Mouse (Mus musculus): ENCODE results near the gene Clec9a.

Gene Clec9a

DNA sequence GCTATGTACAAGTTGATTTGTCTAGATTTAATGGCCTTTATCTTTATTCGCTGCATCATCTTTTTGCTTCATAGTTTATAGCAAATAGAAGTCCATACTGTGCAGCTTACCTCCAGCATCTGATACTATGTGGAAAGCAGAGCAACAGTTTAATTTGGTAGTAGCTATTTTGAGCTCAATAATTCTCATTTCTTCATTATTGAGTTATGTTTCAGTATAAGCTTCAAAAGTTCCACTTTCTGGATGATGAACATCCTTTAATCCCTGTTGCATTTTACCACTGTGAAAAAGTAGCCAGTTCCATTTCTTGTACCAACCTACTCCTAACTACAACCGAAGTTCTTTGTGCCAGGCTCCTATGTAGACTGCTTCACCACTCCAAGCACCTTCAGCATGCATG is at the start of gene Clec9a:
TSS of gene Clec9a (plus strand) at position 301 of the 400 bp plus-strand sequence.
- no peak for DNase-seq (ENCODE audit: low read depth, low spot score)

DNA sequence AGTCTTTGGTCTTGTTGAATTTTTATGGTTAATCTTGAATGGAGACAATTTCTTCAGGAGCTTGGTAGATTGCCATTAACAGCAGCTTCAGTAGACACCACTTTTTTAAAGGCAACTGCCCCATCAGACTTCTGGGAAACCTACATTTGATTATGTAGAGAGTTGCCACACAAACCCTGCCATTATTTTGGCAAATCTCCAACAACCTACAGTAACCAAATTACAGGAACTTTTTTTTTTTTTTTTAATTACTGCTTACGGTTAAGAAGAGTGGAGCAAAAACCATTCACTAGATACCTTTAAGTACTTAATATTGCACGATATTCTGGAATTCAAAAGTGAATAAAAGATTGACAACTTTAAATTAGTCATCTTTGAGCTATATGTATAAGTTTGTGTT is 49.1 kb upstream of the Clec9a start:
- no peak for DNase-seq (ENCODE audit: low read depth, low spot score)

DNA sequence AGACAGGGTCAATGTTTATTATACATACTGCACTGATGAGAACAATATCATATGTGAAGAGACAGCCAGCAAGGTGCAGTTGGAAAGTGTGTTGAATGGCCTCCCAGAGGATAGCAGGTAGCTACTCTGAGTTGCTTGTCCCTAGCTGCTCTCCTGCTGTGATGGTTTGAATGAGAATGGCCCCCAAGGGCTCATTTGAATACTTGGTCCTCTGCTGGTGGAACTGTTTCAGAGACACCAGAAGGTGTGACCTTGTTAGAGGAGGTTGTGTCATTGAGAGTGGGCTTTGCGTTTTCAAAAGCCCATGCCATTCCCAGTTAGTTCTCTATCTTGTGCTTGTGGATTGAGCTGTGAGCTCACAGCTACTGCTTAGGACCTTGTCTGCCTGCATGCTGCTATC is 44.7 kb upstream of the Clec9a start:
- DNase-seq (ENCODE audit: low read depth, low spot score), result peak; percentile 91

DNA sequence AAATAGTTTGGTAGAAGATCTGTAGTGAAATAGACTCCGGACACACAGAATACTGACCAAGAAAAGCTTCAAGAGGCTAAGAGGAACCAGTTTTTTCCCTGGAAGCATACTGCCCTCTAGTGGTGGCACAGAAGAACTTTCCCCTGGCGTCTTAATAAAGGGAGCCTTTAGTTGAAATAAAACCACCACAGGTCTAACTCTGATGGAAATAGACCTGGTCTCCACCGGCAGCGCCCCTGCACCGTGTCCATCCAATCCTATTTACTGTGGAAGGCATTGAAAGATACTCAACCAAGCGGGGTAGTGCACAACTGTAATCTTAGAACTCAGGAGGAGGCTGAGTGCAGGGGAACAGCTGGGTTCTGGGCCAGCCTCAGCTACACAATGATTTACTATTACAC is 42.7 kb upstream of the Clec9a start:
- peak; percentile 67 for DNase-seq (ENCODE audit: low read depth, low spot score)

DNA sequence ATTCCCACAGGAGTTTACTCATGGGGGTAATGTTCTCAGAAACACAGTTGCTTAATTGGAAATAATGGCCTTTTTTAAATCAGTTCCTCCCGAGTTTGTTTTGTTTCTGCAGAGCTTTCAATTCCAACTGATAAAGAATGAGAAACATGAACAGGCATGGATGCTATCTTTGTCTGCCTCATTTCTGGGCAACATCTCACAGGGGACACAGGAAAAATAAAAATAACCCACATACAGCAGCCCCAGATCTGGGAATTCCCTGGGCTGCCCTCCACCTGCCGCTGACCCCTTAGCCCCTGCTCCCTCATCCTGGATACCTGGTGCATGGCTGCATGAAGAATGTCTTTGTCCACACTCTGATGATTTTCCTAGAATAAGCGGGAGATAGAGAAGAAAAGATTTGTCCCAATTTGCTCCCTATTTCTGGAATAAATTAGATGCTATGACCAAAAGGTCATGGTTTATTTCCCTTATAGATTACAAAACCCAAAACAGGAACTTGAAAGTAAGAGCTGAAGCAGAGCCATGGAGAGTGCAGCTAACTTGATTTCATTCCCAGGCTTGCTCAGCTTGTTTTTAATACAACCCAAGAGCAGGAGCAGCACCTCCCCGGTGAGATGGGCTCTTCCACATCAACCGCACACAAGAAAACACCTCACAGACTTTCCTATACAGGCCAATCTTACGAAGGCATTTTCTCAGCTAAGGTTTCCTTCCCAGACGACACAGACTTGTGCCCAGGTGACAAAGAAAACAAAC is 39.1 kb upstream of the Clec9a start:
- no peak for DNase-seq (ENCODE audit: low read depth, low spot score)

DNA sequence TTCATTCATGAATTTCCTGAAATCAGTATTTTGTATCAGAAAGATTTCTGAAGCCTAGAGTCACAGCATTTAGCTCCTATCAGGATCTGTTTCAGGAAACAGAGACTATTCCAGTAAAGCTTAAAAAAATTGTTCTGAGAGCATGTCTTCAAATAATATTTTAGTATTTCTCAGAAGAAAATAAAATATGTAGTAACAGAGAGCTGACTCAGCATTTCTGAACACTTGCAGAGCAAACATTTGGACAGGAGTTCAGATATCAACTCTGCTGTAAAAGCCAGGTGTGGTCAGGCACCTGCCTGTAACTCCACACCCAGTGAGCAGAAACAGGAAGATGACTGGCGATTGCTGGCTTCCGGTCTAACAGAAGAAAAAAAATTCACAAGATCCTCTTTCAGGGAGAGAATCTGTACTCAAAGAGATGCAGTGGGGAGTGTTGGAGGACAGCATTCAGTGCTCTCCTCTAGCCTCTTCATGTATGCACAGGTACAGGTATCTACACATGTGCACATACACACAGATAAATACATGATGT is 33.7 kb upstream of the Clec9a start:
- DNase-seq (ENCODE audit: low read depth, low spot score), result no peak

DNA sequence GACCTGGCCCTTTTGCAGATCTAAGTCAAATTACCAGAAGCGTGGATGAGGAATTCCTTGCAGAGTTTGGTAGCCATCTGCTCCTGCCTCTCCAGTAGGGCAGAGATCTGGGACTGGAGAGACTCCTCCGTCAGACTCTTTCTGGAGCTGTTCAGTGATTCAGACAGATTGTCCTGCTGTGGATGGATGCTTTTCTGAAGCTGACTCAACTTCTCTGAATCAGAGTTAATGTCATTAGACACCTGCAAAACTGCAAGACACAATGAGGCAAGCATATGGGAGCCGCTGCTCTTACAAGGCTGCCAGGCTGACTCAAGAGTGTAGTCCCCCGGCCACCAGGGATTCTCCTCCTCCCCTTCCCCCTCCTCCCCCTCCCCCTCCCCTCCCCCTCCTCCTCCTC is 28.2 kb upstream of the Clec9a start:
- no peak for DNase-seq (ENCODE audit: low read depth, low spot score)

DNA sequence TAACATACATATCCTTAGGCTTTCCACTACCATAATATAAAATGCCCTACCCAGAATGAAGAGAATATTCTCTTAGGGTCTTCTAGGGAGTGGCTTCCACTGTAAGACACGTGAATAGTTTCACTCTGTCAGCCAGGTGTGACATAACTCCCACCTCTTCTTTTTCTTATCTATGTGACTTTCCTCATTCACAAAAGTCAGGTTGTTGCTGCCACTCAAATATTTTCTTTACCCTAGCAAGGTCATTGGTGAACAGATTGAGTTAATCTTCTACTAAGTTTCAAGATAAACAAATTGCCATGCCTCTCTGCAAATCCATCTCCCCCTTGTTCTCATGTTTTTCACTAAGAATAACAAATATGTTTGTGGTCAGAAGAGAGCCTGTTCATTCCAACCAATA is 26.9 kb upstream of the Clec9a start:
- DNase-seq (ENCODE audit: low read depth, low spot score), result no peak

DNA sequence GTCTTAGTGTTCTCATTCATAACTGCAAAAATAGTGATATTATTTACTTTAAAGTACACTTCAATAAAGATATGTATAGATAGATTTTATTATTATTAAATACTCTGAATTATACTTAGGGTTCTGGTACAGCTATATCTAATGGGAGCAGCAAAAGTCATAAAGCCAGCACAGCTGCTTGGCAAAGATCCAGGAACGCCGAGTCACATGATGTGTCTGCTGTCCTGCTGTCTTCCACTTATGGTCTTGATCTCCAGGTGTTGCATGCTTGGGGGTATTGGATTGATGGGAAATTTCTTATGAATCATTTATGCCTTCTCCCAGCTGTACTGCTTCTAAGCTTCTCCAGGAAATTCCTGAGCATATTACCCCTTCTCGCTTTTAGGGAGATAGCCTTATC is 25.2 kb upstream of the Clec9a start:
- no peak for DNase-seq (ENCODE audit: low read depth, low spot score)

DNA sequence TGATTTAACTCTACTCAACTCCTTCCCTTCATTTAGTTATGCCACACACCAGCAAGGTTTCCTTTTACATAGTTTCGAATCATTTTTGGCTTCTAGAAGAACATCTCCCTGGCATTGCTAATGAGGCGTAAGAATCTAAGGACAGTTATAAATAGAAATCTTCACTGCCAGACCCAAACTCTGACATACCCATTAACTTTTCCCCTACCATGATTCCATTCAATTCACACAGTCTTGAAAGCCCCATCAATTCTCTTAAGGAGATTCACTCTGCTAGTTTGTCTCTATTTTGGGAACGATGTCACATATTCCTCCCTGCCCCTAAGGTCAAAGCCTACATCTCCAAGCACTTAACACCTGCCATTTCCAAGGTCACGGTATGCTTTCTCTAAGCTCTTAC is 23.7 kb upstream of the Clec9a start:
- no peak for DNase-seq (ENCODE audit: low read depth, low spot score)

DNA sequence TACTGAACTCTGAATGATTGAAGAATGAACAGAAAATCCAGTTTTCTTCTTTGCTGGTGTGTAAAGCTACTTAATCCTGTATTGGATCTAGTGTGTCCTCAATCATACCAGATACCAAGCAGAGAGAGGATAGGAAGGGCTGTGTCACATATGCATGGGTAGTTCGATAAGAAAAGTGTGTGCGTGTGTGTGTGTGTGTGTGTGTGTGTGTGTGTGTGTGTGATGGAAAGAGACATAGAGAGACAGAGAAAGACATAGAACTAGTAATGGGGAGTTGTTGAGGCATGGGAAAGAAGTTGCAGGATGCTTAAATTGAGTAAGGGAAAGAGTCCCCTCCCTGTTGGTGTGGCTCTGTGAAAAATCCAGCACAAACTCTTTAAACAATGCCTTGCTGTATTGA is 22.9 kb upstream of the Clec9a start, which contains the start of gene Clec12b:
TSS of gene Clec12b (minus strand) at position 101 of the 400 bp plus-strand sequence.
- no peak for DNase-seq (ENCODE audit: low read depth, low spot score)

DNA sequence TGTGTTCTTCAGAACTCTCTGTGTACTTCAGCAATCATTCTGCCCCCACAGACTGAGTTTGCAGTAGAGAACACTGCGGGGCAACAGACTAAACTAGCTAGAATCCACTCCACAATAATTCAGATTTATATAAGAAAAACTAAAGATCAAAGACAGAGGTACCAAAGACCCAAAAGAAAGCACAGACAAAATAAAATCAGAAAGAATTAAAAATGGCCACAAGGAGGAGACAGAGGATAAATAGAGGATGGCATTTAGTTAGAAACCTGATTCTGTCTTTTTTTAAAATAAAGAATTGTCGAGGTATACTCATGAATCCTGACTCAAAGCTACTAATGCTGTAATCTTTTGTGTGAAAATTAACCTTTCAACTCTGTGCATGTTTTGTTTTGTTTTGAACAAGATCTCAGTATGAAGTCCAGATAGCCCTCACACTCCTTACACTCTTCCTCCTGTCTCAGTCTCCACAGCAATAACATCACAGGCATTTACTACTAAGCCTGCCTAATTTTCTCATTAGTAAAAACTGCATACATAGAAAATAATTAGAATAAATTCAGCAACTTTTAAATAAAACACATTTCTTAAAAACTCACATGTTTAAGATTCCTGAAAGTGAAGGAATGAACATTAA is 15.5 kb upstream of the Clec9a start:
- DNase-seq (ENCODE audit: low read depth, low spot score), result no peak

DNA sequence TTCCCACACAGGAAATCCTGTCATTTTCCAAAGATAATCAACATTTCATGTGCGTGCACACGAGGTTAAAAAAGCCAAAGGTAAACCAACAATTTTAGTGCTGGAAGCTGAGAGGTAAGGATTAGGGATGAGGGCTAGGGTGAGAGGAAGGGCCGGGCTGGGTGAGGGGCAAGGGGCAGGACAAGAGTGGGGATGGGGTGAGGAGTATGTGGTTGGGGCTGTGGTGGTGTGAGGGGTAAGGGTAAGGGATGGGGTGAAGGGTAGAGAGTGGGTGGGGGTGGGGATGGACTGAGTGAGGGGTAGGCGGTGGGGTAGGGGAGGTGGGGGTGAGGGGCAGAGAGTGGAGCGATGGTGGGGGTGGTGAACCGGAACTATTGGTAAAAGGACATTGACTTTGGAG is 14.9 kb upstream of the Clec9a start:
- no peak for DNase-seq (ENCODE audit: low read depth, low spot score)

DNA sequence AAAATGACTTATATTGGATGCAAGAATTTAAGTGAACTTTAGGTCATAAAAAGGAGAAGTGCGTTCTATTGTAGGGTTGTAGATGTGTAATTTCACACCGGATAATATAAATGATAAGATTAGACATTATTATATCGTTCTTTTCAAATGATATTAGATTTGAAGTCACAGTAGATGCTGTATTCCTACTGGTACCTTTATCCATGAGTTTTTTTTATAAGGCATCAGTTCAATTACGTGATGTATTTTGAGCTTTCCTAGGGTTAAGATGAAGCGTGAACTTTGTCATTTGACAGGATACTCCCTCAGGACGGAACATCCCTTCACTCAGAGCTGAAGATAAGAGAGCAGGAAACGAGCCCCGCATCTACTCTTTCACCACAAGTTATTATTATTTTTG is 11.7 kb upstream of the Clec9a start, which contains the start of gene Clec1b:
TSS of gene Clec1b (plus strand) at position 301 of the 400 bp plus-strand sequence.
- DNase-seq (ENCODE audit: low read depth, low spot score), result no peak

DNA sequence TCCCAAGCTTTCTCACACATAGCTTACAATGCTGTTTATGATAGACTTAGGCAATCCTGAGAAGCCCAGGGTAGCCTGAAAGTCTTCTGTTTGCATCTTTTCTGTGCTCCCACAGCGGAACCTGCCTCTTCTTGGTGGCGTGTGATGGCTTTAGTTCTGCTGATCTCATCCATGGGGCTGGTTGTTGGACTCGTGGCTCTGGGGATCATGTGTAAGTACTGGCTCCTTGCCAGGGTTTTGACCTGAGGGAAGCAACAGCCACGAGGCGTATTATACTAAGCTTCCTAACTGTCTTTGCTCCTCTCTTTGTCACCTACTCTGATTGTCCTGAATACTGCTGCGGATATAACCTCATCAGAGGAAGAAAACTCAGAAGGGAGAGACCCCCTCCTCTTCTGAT is 8.7 kb upstream of the Clec9a start:
- DNase-seq (ENCODE audit: low read depth, low spot score), result no peak

DNA sequence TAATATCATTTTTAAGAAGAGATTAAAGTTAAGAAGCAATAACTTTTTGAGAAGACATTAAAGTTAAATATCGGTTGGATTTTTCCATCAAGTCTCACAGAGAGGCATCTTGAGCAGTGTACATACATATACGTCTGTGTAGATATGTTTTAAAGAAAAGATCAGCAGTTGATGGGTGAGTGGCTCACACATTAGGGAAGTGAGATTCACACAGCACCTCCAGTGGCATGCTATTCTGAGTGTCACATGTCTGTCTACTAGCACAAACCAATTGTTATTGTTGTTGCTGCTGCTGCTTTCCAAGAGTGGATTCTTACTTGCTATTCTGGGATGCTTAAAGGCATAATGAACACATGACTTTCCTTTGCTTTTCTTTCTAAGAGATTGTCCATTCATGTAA is 6.3 kb upstream of the Clec9a start:
- DNase-seq (ENCODE audit: low read depth, low spot score), result no peak

DNA sequence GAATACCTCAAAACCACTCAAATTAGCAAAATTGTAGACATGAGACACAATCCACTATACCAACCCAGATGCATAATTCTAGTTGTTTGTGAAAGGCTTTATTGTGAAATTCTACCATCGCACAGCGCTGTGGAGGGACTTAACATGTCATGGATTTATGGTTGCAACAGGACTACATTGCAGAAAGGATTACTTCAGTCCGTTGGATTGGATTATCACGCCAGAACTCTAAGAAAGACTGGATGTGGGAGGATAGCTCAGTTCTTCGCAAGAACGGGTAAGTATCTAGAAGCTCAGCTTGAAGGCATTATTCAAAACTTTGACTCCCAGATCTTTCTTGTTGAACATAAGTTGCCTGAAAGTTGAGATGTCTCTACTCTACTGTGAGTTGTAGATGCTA is 5.3 kb upstream of the Clec9a start:
- DNase-seq (ENCODE audit: low read depth, low spot score), result no peak

DNA sequence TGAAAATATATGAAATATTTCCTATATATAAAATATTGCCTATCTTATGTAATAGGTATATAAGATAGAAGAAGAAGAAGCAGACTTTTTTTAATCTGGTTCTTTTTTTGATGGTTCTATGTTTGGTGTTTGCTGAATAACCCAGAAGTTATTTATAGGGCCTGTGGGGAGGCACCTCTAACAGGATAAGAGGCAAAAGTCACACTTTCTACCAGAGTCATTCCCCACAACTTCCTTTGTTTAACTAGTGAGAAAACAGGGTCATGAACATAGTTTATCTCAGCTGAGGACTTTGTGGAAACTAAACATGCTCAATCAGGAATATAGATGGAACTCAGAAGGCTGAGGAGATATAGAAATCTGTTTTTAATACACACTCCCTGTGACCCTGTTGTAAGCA is 2.7 kb upstream of the Clec9a start:
- no peak for DNase-seq (ENCODE audit: low read depth, low spot score)

DNA sequence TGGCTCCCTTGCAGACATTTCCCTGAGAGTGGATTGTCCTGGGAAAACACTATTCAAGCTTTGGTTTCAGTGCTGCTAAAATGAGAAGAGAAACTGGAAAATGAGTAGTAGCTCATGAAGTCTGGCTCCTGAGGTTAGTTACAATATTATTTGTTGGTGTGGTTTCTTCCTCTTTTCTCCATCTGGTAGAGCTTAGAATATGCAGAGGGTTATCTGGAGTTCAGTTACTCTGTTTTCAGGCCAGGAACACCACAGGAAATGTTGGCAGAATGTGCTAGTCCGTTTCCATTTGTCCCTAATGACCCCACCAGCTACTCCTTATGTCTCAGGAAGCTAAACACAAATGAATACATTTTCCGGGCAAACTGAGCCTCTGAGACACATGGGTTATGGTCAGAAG is 1.3 kb upstream of the Clec9a start:
- DNase-seq (ENCODE audit: low read depth, low spot score), result no peak

DNA sequence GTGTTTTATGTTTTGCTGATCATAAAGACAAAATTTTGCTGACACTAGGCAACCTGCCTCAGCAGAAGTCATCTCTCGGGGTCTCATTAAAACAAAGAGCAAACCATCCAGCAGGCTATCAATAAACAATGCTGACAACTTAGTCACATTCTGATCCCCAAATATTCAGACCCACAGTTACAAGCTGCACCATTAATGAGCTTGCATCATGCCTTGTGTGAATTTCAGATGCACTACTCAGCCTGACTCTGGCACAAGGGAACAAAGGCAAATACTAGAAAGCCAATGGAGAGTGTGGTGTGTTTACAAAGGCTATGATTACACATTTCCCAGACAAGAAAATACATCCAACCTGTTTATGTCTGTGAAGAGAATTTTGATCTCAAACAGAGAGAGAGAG is 5.5 kb downstream of the Clec9a start:
- DNase-seq (ENCODE audit: low read depth, low spot score), result no peak

DNA sequence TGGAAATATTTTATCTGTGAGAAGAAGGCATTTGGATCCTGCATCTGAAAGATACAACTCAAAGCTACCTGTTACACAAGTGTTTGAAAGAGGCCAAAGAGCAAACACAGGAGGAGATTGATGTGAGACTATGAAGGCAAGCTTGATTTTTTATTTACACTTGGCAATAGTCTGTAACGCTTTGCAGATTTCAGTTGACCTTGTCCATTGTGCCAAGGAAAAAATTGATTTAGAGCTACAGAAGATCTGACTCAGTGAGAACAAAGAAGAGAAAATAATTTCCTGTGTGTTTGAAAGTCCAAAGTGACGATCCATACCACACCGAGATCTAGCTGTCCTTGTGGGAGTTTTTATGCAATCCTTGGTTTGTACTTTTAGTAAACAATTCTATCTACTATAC is 13.6 kb downstream of the Clec9a start:
- no peak for DNase-seq (ENCODE audit: low read depth, low spot score)

DNA sequence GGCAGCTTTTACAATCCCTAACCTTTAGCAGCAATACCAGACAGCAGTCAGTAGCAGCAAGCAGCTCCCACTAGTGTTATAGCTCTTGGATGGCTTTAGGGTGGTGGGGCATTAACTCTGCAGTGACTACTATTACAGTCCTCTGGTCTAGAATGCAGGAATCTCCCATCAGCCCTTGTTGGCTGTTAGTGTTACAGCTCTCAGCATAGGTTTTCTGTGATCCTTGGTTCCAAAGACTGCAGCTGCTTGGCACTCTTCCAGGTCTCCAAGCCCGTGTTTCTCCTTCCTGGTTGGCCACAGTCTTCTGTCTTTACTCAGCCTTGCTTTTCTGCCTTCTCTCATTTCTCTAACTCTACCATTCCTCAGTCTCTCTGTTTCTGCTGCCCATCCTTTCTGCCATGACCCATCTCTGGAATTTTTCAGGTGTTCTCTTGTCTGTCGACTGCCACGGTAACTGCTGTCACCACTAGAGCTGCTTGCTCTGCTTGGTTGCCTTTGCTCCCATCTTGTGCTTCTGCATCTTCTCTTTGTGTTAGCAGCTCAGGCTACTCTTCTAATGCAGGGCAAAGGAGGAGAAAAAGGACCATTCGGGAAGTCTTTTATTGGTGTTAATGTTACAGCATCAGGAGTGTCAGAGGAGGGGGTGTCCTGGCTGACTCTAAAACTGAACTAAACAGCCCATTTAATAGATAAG is 14.5 kb downstream of the Clec9a start:
- no peak for DNase-seq (ENCODE audit: low read depth, low spot score)

DNA sequence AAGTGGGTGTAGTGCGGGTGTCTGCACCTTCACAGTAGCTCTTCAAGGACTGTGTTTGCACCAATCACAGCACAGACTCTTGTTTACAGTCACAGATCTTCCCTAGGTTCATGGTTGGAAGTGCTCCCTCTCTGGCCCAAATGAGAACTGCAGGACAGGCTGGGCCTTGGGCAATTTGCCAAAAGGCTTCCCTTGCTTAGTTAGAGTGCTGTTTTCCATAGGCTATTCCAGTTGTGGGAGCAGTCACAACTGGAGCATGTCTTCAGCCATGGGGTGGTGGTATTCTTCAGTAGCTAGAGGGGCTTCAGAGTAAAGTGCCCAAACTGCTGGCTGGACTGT is 15.0 kb downstream of the Clec9a start:
- DNase-seq (ENCODE audit: low read depth, low spot score), result peak; percentile 76

Data from R1 (cell line).